Mouse (Mus musculus) right cerebral cortex, adult 2 months (tissue): ENCODE data around the gene Tspan18.
A peak's percentile ranks its signal among the peaks of the same experiment; 100 is the strongest.

ENCODE experiments used
- DNase-seq, 2 experiments: peaks; one replicate each; pipeline ENCODE4 v3.0.0; 2021 to 2022; ENCODE audit warnings: low spot score in 2 of 2

The Tspan18 gene

DNA sequence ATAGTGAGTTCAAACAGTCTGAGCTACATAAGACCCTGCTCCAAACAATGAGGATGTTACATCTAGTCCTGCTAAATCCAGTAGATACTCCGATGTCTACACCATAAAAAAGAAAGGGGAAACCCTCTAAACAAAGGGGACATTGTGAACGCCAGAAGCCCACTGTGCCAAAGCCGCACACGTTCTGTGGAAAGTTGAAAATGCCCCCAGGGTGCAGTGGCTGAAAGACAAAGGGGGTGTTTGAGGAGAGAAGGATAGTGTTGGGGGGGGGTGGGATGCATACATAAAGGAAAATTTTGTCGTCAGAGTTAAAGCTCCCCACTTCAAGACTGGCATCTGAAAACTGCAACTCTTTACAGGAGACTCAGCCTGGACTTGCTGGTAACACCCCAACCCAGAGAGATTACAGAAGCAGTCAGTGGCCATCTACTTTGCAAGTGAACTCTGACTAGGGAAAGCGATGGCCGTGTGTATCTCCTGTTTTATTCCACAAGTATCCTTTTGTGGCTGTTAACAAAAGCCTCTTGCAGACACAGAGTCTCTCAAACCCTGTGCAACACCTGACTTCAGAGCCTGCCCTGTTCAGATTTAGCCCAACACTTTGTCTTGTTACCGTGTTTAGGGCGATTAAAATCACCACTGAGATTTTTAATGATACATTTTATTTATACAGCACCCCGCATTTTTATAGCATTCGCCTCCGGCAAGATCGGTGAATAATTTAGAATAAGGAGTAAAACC is 42.9 kb downstream of the Tspan18 start:
- DNase-seq = no peak

- DNase-seq = no peak
These were observed 43.8 kb downstream of the Tspan18 start for GRCm38 (mm10) chr2:93290345-93291118.

DNA sequence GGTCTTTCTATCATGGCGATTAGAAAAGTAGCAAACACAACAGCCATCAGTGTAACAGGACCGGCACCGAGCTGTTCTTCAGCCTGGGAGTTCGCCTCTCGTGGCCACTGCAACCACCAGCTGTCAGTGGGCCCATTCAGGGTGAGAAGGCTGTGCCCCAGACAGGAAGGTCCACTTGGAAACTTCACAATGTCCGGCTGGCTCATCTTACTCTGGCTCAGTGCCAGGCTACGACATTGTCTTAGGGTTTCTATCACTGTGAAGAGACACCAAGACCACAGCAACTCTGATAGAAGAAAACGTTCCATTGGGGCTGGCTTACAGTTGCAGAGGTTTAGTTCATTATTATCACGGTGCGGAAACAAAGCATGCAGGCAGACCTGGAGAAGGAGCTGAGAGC is 45.1 kb downstream of the Tspan18 start:
- no peak for DNase-seq

- peak; percentile 22 to 26 for DNase-seq
These were observed 47.0 kb downstream of the Tspan18 start for GRCm38 (mm10) chr2:93287348-93287747.

DNA sequence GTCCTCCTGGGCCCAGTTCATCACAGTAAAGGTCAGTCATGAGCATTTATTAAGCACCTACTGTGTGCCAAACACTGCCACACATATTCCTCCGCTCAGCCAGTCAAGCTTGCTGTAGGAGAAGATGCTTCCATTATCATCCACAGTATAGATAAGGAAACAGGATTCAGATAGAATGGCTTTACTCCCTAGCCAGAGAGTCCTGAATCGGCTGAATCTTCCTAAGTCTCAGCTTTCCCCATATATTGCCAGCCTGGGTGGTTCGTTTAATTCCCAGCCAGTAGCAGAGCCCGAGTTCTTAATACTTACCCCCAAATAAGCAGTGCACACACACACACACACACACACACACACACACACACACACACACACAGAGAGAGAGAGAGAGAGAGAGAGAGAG is 47.6 kb downstream of the Tspan18 start:
- DNase-seq = no peak

DNA sequence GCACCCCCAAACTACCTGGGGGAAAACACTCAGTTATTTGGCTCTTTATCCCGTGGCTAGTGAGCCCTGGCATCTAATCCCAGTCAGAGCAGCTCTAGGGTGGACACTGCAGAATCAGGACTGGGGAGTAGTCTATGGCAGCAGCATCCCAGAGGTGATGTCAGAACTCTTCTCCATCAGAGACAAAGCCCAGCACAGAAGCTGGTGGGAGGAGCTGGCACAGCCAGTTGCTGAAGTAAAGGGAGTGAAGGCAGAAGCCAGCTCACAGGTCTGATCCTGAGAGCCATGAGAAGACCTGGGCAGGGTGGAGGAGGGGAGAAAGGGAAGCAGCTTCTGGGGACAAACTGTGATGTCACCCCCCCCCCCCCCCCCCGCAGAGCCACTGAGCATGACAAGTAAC is 48.0 kb downstream of the Tspan18 start:
- no peak for DNase-seq

DNA sequence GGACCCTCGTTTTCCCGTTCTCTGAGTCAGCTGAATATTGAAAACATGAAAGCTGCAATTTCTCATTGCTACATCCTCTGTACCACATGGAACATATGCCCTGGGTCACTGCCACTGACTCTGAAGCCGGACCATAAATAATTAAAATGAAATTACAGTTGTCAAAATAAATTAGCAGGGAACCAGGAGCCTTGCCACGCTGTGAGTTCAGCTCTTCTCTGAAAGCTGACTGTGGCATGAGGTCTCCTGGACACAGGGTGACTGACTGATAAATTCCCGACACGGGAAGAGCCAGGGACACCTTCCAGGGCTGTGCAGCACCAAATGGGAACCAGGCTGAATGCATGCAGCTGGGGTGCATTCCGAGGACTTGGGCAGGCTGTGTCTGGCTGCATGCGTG is 48.5 kb downstream of the Tspan18 start:
- DNase-seq = no peak

GRCm38 (mm10) chr2:93284625-93285024 is 49.7 kb downstream of the Tspan18 start:
- DNase-seq = no peak

DNA sequence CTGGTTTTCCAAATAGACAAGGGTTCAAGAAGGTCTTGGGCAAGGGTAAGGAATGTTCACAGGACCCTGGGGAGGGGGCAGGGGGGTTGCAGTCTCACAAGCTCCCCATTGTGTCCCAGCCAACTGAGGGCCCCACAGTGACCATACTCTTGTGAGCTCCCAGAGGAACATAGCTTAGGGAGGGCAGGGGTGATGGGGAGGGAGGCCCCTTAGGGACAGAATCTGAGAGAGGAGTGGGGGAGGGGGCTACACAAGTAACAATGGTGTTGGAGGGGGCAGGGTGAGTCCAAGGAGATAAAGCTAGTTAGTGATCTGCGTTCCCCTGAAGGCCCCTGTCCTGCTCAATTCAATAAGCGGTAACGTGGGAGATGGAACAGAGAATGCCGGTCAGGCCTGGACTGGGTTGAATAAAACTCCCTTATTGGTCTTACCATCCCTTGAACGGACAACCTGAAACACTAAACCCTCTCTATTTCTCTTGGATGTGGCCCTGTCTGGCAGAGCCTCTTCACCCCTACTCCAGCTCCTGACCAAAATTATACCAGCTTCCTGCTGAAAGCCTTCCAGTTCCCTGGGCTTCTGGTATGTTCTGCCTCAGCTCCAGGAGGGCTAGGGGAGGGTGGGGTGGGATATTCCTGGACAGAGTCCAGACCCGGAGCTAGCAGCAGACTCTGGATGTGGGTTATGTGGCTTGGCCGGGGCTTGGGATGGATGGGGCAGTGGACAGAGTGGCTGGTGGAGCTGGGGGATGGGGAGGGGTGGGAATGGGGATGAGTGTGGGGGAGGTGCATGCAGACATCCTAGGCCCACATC is 50.6 kb downstream of the Tspan18 start:
- no peak for DNase-seq

DNA sequence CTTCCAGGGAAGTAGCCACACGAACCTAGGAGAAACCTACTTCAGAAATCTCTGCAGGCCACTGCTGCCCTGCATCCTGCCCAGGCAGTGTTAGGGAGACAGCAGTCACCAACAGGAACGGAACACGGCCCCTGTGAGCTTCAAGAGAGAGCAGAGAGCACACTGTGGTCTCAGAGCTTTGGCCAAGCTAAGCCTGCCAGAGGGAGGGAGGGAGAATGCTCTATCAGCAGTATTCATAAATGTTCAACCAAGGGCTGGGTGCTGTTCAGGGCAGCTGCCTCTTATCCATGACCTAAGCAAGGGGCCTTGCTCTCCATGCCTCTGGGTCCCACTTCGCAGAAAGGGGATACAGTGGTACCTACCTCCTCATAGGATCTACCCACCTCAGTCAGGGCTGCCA is 51.7 kb downstream of the Tspan18 start:
- DNase-seq = no peak

GRCm38 (mm10) chr2:93281466-93281865 is 52.8 kb downstream of the Tspan18 start:
- DNase-seq = no peak

DNA sequence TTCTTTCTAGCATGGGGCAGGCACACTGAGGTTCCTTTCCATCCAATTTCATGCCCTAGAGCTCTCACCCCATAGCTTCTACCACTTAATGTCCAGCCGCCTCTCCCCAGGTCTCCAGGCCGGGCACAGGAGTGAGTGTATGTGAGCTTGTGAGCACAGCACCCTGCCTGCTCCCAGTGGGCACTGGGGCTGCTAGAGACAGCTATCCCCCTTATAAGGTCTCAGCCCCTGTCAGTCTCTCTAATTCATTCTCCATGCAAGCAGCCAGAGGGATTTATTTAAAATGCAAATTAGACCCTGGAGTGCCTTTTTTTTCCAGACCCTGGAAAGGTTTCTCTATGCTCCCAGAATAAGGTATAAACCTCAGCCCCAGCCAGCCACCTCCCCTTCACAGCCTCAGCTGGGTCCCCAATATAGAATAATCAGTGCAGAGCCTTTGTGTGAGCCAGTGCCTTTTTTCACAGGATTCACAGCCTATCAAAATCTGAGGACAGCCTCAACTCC is 54.1 kb downstream of the Tspan18 start:
- DNase-seq = no peak

DNA sequence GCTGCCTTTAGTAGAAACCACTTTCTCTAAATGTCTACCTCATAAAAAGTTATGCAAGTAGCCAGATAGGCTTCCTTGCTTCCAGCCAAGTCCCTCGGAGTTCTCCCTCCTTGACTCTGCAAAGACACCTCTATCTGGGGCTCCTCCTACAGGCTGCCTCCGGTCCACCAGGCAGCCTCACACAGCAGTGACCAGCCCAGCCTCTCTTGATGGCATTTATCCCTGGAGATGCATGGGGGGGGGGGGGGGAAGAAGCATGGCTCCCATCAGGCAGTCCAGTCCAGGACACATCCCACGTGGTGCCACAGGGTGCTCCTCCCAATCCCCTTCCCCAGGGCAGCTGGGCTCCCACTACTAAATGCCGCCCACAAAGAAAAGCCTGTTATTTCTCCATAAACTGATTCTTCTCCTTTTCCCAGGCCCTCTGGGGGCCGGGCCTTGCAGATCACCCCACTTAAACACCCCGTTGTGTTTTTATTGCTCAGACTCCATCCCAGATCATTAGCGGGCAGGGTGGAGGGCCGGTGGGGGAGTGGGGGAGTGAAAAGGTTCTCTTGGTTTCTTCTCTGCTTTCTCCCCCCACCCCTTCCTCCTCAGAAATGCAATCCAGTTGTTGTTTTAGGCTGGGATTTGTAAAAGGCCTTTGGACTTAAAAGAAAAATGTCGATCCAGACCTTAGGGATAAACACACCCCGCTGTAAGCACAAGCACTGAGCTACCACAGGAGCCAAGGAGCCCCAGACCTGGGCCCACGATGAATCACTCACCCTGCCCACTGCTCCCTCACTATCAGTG is 55.9 kb downstream of the Tspan18 start:
- no peak for DNase-seq

- DNase-seq = no peak
These were observed 56.8 kb downstream of the Tspan18 start for GRCm38 (mm10) chr2:93277486-93277885.

DNA sequence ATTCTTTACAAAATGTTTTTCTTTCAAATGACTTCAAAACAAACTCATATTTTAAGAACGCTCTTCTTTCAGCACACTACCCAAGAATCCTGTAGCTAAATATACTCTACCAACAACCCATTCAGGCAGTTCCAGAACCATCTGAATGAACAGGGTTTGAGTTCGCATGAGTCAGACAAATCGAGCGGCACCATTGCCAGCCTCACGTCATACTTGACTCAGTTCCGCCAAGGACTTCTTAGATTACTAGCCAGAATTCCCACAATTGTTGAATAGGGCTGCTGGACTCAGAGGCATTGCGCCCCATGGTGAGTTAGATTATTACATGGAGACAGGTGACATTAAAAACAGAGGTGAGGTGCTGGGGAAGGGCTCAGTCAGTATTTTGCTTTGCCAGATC is 58.3 kb downstream of the Tspan18 start:
- peak; percentile 53 to 63 for DNase-seq

DNA sequence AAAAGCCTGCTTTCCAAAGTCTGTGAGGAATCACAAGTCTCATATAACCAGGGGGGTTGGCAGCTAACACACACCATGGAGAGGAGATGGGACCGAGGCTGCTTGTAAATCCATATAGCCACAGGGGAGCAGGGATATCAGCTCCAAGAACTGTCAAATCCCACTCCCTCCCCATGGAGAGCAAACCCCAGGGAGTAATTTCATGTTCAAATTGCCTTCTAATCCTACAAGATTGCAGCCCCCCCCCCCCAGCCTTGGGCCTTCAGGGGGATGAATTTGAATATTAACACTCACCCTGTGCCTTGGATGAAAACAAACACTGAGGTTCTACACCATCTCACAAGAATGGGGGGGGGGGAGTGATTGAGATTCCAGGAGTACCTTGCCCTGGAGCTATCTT is 60.4 kb downstream of the Tspan18 start:
- no peak for DNase-seq

GRCm38 (mm10) chr2:93270083-93270482 is 64.2 kb downstream of the Tspan18 start:
- no peak for DNase-seq

- no peak for DNase-seq
These were observed 64.7 kb downstream of the Tspan18 start for GRCm38 (mm10) chr2:93269611-93270010.

- DNase-seq = no peak
These were observed 65.5 kb downstream of the Tspan18 start for GRCm38 (mm10) chr2:93268711-93269270.

DNA sequence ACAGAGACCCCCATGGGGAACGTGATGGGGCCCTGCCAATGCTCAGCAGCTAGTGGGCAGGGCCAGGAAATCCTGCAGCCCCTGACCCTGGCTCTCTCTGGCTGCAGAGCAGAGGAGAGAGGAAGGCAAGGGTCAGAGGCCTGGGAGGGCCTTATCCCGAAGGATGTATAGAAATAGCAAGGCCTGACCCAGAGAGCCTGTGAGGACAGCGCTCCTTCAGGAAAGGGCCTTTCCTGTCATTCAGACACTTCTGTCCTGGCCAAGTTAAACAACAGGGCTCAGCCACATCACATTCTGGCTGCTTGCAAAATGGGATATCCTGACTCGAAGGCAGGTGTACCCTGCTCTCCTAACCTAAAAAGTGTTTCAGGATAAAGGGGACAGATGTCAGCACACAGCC is 66.5 kb downstream of the Tspan18 start:
- no peak for DNase-seq

DNA sequence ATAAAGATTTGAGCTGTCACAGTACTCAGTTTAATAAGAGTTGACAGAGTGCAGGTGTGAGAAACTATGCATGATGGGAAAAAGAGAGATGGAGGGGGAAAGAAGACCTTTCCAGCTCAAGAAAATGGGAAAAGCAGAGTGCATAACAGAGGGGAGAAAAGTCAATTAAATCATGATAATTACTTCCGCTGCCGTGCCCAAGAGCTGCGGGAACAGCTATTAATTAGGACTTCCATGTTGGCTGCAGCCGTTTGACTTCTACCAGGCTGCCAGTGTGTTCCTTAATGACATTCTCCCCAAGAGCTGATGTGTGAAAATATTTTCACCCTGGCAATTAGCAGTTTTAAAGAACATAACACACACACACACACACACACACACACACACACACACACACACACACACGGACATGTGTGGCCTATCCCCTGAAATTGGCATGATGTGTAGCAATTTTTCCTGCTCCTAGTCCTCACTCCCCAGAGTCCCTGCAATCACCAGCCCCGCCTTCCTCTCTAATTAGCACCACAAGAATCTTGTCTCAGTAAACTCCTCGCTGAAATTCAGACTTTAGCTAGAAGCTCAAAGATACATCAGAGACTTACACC is 67.6 kb downstream of the Tspan18 start:
- DNase-seq = no peak
